Mouse (Mus musculus): ENCODE measurements around the gene Pcx. TPM values are rescaled to one million over a fixed set of nuclear protein-coding genes. Genes with fewer than 3 reads are reported as not detected.
A peak's percentile ranks its signal among the peaks of the same experiment; 100 is the strongest.

Gene Pcx
- polyA plus RNA-seq (2017; shearing (Covaris generic)) = 1 to 10 TPM in 1 of 3 experiments, under 1 TPM in 2; 0.67 to 1.3 (median 0.69) TPM

DNA sequence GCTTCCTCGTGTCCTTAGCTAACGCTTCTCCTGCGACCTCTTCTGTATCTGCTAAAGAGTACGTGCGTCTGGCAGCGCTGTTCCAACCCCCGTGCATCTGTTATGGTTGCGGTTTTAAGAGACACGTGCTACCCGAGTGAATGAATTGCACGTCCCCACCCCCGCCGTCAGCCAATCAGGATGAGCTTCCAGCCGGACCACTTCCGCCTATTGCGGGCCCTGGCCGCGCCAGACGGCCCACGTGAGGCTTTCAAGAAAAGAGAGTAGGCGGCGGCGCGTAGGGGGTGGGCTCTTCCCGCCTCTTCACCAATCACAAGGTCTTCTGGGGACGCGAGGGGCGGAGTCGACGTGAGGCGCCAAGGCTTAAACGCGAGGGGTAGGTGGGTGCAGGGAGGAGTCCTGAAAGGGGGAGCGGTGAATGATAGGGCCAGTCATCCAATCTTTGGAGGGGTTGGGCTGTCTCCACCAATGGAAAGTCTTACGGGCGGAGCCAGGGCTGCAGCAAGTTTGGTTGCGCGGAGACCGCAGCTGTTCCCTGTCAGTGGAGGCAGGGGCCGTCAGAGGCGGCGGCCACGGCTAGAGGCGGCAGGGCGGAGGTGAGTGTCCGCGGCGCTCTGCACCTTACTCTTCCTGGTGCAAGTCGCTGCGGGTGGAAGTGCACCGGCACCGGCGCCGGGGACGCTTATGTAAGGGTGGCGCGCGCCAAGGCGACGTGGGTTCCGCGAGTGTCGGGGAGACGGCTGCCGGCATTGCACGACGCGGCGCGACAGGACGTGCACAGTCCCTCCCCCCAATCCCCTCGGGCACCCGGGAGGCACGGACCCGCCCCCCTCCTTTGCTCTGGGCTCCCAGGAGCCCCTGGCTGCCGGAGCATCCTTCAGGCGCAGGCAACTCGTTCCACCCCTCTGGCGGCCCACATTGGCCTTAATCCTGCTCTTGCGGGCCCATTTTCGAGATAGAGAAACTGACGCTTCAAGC is at the start of gene Pcx:
Pcx (plus strand) TSS at position 487 of the 978 bp plus-strand sequence.
- ATAC-seq = peak; percentile 92

DNA sequence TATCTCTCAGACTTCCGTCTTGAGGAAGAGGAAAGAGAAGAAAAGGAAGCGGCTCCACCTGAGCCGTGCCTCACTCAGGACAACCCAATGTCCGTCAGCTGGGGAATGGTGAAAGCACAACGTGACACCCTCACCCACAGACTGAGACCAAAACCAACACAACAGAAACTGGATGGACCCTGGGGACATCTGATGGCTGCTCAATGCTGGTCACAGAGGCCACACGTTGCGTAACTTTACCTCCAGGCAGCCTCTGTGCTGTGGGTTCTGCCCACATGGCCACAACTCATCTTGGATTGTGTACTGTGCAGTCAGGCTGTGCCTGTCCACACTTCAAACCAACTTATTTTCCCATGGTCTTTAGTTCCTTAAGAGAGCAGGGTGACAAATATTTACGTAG is 48.3 kb upstream of the Pcx start:
- no peak for ATAC-seq

DNA sequence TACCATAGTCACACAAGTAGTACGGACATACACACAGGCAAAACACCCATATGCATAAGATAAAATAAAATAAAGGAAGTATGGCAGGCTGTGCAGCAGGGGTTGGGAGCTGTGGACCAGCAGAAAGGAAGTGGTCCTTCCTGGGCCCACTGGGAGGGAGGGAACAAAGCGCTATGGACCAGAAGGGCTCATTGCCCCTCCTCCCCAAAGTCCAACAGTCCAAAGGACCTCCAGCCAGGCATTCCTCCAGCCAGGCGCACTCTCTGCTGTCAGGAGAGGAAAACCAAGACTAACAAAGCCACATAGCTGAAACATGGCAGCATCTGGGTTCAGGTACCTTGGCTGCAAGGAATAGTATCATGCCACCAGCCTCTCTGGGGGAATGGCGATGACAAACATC is 45.6 kb upstream of the Pcx start:
- no peak for ATAC-seq

DNA sequence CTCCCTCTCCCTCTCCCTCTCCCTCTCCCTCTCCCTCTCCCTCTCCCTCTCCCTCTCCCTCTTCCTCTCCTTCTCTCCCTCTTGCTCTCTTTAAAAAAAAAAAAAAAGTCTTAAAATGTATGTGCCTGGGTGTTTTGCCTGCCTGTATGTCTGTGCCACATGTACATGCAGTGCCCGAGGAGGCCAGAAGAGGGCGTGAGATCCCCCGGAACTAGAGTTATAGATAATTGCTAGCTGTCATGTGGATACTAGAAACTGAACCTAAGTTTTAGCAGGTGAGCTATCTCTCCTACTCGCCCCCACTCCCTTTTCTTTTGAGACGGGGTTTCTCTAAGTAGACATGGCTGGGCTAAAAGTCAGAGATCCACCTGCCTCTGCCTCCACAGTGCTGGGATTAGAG is 41.9 kb upstream of the Pcx start:
- no peak for ATAC-seq

DNA sequence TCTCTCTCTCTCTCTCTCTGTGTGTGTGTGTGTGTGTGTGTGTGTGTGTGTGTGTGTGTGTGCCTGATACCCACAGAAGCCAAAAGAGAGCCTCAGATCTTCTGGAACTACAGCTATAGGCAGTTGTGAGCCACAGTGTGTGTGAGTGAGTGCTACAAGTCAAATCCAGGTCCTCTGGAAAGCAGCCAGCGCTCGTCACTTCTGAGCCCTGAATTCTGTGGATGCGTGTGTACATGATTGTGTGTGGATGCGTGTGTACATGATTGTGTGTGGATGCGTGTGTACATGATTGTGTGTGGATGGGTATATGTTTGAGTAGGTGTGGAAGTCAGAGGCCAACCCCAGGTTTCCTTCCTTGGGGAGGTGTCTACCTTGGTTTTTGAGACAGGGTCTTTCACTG is 36.7 kb upstream of the Pcx start:
- no peak for ATAC-seq

DNA sequence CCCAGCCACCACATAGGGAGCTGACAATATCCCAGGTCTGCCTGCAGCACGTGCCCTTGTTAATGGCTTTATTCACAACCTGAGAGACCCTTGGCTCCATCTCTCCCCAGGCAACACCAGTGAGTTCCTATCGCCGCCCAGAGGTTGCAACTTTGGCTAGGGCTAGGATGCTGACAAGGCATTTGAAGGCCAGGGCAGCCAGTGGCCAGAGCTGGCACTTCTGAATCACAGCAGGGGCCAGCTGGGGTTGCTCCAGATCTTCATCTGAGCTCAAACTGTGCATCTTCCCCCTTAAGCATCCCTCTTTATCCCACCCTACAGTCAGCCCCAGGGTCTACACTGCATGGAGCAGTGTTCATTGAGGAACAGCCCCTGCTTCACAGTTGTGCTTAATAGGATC is 35.5 kb upstream of the Pcx start:
- no peak for ATAC-seq

DNA sequence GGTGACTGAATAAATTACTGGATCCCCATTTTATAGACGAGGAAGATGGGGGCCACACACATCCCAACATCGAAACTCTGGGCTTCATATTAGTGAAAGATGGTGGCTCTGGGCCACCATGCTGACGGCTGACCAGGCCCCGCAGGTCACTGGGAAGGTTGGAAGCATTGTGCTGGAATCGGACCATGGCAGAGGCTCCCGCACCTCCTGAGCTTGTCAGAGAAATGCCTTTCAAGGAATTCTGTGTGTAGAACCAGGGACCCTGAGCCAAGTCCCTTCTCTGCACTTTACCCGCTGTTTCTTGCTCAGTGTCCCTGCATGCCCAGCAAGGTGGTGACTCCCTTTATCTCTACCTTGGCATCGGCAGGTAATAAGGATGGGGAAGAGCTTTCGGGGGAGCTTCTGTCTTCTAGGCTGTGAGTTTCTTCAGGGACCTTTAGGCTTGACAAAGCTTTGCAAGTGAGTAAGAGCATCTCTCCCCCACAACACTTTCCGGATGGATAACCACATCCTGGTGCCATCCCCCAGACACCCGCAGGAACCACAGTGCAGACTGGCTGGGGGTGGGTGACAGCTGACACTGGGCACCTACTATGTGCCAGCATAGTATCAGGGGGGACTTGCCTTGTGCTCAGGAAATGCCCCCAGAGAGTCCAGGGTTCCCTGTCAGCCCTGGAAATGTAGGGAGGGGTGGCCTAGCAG is 34.9 kb upstream of the Pcx start:
- peak; percentile 63 for ATAC-seq

DNA sequence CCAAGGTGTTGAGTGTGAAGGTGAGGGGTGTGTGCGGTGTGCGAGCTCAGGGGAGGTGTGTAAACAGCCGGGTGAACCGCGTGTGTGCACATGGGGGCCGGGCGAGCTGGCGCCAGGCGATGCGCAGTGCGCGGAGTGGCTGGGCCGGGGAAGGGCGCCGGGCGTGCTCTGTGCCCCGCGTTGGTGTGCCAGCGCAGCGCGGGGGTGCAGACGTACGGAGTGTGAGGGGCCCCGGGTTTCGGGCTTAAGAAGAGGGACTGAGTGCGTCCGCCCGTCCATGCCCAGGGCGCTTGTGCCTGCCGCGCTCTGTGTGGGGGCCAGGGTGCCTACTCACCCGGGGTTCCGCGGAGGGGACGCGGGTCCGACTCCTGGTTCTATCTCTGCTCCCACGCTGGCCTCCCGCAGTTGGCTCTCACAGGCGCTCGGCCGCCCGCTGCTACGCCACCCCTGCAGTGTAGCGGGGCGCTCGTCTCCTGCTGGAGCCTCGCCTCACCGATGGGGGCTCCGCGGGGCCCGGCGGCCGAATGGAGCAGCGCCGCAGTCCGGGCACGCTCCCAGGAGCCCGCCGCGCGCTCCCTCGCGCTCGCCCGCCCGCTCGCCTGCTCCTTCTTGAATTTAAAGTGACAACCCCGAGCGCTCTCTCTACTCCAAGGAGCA is 33.5 kb upstream of the Pcx start:
- no peak for ATAC-seq

DNA sequence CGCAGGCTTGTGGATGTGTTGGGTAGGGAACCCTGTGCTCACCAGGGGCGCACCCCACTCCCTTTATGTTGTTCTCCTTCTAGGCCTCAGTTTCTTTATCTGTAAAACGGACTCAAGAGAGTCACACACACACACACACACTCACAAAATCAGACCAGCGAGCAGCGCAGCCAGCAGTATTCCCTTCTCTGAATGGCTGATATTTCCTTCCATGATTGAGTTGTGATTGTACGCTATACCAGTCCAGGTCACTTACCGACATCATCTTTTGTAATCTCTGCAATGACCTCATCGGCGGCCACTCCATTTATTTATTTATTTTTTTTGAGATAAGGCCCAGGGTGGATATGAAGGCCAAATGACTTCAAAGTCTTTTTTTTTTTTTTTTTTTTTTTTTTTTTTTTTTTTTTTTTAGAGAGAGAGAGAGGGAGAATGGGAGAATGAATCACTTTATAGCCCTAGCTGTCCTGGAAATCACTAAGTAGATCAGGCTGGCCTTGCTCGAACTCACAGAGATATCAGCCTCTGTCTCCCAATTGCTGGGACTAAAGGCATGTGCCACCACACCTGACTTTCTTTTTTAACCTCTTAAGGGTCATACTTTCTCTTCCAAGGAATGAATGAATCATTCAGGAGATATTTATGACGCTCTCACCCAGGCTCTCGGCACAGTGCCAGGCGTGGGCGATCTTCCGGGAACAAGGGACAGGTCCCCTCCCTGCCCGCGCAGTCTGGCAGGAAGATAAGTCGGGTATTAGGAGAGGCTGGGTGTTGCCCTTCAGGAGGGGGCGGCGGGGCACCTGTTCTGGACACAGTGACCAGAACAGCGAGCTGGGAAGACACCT is 32.7 kb upstream of the Pcx start, which contains the start of gene Syt12:
Syt12 (minus strand) TSS at position 103 of the 845 bp plus-strand sequence.
- no peak for ATAC-seq

DNA sequence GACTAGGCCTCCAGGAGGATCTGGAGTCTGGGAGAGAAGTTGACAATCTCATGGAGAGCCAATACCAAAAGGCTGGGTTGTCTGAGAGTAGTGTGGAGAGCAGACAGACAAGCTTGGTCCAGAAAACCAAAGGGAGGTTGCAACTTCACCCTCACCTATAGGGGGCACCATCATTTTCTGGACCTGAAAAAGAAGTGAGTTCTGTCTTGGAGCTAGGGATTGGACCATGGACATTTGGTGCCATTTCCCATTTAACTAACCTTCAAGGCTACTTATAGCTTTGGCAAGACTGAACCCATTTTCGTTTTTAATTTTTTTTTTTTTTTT is 32.1 kb upstream of the Pcx start:
- ATAC-seq = no peak

DNA sequence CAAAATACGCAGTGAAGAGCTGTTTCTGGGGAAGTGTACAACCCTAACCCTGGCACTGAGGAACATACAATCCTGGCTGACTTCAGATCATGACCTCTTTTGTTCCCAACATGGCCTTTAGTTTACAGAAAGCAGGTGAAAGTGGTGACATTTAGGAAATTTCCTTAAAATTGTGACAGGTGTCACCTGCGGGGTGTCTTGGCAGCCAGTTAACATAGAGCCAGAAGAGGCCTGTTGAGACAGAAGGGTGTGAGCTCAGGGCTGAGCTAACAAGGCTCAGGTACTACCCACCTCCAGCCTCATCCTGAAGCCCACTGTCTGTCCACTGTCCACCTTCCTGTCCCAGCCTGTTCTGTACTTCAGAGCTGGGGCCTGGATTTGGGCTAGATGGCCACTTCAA is 30.2 kb upstream of the Pcx start:
- ATAC-seq = no peak

DNA sequence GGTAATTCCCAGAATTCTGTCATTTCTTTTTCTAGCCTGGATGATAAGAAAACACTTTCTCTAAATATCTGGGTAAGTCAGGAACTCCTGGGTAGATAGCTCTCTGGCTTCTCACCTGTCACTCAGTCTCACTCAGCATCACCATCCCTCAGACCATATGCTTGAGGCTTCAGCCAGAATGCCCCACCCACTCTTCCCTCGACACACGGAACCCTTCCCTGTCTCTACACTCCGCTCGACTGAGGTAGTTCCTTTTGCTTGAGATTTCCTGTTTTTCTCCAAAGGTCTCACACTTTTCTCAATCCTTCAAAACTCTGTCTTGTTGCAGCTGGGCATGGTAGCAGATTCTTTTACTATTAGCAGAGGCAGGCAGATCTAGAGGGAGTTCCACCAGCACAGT is 28.9 kb upstream of the Pcx start:
- ATAC-seq = no peak

DNA sequence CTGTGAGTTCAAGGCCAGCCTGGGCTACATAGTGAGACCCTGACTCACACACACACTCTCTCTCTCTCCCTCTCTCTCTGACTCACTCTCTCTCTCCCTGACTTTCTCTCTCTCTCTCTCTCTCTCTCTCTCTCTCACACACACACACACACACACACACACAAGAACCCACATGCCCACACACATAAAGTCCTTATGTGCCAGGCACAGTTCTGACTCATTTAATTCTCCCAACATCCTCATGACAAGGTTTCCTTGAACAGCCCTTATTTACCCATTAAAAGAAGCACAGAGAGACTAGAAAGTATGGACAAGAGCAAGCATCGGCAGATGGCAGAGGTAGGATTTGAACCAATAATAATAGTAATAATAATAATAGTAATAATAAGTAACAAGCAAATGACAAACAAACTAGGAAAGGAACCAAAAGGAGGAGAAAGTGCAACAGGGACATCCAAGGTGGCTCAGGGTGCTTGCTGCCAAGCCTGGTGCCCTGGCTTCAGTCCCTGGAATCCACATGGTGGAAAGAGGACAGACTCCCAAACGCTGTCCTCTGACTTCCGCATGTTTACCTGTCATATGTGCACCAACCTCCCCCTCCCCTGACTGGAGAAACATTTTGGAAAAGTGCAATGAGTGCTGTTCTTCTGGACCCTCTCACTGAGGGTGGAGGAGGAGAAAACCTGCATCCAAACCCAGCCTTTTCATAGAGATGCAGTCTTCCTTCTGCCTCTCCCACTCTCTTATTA is 28.0 kb upstream of the Pcx start:
- no peak for ATAC-seq

DNA sequence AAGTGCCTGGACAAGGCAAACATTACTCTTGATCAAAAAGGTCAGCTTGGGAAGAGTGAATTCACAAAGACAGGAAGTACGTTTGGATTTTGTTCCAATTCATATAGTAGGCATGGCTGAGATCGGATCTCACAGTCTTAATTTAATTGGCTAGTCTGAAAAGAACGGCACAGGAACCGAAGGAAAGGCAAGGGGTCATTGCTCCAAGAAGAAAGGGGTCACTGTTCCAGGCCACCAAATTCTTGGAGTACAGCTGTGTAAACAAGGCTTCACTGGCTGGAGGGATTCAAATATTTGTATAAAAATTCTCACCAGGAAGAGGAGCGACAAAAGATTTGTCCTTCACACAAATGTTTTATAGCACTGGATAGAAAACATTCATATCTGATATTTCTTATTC is 25.3 kb upstream of the Pcx start:
- no peak for ATAC-seq

DNA sequence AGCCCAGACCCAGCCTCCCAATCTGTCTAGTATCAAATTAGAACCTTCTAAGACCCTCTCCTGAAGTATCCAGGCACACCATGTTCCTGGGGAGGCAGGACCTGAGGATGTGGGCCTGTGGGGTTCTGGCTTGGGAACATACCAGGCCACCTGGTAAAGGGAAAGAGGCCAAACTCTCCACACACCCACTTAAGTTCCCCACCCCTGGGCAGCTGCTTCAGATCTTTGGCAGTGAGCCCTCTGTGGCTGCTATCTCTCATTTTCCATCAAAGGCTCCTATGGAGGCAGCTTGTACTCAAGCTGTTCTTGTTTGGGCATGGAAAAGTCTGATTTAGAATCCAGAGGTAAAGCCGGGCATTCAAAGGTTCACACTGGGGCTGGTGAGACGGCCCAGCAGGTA is 22.4 kb upstream of the Pcx start:
- no peak for ATAC-seq

DNA sequence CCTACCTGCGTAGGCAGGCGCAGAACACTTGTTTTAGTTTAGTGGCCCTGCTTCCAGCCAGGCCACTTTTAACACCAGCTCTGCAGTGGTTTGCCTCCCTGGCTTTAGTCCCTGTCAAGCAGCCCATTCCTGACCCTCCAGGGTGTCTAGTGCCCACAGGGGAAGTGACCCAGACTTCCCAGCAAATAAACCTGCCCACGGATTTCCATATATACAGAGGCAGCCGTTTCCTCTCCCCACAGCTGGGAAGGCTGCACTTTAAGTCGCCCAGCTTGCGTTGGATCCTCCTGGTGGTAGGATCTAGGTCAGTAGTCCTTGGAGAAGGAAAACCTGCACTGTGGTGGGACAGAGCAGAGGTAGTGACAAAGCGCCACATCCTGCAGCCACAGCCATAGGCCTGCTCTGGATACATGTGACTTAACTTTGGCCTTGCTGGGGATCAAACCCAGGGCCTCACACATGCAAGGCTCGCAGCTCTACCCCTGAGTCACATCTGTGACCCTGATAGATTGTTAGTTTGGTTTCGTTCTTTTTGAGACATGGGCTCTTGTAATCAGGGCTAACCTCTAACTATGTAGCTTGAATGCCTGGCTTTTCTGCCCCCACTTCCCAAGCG is 19.1 kb upstream of the Pcx start:
- no peak for ATAC-seq

DNA sequence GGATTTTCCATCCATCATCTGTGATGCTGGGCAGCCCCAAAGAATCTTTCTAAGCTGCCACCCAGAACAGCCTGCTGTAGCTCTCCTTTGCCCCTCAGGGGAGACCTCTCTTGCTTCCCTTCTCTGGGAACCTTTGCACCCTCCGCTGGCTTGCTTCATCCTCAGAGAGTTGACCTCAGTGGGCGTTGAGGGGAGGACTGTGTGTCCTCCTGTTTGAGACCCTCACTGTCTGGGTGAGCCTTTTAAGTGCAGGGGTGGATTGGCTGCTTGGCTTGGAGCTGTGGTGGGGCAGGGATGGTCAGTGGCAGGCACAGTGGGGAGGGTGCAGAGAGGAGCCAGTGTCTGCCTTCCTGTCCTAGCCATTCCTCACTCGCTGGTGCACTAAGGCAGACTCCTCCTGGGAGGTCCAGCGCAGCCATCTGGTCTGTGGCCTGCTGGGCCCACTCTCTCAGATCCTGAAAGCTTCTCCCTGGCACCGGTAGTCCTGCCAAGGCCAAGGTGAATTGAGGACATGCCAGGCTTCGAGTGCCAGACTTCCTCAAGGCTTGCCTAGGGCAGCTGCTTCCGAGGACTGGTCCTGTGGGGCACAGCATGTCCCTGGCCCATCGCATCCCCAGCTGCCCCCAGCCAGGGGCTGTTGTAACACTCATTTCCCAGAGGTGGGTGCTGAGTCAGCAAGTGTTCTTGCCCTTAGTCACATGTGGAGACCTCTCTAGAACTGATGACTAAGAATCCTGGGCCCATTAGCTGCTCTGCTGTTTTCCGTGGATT is 17.6 kb upstream of the Pcx start:
- ATAC-seq = no peak

DNA sequence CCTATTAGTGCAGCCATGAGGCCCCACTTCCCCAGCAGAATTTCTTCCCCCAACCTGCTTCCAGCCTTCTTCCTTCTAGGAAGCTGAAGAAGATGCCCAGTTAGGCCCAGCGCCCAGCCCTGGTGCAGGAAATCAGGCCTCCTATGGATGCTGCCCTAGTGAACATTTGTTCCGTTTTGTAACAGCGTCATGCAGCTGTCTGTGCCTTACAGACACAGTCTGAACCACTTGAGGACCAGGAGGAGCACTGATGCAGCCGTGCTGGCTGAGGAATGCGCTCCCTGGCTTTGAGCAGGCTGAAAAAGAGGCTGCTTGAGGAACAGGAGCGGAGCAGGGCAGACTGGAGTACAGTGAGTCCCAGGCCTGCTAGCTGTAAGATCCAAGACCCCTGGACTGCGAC is 15.6 kb upstream of the Pcx start:
- no peak for ATAC-seq

DNA sequence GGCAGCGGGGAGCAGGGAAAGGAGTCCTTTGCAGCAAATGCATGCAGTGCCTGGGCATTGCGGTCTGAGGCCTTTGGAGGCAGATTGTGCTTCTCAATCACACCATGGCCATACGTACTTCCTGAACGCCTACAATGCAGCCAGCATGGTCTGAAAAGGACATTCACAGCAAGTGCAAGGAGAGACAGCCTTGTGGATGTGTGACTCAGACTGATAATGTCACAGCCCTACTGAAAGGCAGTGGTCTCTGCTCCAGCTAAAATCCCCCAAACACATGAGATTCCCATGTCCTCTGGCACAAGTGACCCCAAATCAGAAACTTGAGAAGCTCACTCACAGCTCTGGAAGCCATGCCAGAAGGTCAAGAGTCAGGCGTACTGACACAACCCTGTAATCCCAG is 14.5 kb upstream of the Pcx start:
- ATAC-seq = no peak

DNA sequence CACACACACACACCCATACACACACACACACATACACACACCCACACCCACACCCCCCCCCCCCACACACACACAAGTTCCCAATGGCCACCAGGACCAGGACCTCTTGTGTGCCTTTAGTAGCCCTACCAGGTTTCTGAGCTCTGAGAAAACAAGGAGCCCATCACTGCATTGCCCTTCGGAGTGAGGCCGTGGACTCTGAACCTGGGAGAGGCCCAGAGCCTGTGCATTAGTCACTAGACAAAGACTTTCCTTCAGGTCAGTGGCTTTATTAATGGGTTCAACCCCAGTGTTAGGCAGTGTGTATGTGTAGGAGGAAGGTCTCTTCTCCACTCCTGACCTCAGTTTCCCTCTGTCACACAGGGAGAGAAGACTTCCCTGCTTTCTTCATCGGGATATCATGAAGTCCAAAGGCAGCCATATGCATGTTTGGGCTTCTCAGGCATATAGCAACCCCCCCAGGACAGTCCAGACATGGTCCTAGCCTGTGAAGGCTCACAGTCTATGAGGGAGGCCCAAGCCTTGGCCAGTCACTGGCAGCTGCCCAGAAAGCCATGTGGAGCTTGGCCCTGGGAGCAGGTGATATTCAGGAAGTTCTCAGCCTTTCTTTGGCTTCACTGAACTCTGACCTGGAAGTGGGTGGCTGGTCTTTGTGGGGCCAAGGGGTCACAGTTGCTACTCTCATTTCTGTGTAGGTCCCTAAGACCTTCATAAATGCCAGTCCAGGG is 13.6 kb upstream of the Pcx start:
- ATAC-seq = no peak

Data from inflammation-experienced regulatory T-cells, adult 6 months (primary cell).